Mouse (Mus musculus) urinary bladder, postnatal 4 days (tissue): ENCODE measurements at regions not wholly inside any gene's neighbourhood (a gene's known extent, or its start where the extent isn't known, plus 50 kb on each side); places are given as distances from the start of the nearest gene placed in this dataset.
A peak's percentile ranks its signal among the peaks of the same experiment; 100 is the strongest.

ENCODE experiments used
- DNase-seq, 2 experiments: peaks; one replicate each; pipeline ENCODE4 v3.0.0; 2021 to 2022; ENCODE audit warnings: low spot score in 2 of 2

DNA sequence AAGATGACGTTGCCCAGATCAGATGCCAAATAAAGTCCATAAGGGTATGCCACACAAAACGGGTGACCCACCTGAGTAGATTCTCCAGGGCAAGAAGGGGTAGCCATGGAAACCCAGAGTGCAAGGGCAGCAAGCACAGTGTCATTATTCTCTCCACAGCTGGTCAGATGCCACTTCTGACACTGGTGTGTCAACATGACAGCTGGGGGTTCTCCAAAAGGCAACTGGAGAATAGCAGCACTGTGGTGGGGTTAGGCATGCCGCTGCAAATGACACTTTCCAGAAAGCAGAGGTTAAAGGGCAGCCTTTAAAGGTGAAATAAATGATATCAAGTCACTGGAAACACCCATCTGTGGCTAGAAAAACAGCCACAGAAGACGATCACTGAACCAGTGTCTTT lies 70.8 kb upstream of the Thbs2 start:
- DNase-seq, result no peak

DNA sequence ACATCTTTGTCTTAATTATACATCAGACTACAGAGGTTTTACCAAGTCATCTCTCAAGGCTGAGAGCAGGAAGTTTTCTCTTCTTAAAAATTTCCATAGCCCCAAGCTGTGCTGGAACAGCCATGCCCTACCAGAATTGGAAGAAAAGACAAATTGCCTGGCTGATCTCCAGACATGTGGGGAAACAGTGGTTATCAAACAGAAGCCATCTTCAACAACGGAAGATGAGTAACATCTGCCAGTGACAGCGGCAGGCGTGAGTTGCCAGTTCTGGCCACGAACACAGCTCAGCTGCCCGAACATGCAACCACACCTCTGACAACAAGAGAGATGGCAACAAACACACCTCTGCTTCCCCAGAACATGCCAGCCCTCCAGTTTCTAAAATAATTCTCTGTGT lies 59.1 kb upstream of the Thbs2 start:
- DNase-seq, result no peak

- DNase-seq, result no peak
These were observed 56.6 kb upstream of the Thbs2 start for GRCm38 (mm10) chr17:14750519-14751145.

- DNase-seq, result peak in 1 of 2 experiments; percentile 56
These were observed 55.2 kb upstream of the Thbs2 start for GRCm38 (mm10) chr17:14749281-14749680.

DNA sequence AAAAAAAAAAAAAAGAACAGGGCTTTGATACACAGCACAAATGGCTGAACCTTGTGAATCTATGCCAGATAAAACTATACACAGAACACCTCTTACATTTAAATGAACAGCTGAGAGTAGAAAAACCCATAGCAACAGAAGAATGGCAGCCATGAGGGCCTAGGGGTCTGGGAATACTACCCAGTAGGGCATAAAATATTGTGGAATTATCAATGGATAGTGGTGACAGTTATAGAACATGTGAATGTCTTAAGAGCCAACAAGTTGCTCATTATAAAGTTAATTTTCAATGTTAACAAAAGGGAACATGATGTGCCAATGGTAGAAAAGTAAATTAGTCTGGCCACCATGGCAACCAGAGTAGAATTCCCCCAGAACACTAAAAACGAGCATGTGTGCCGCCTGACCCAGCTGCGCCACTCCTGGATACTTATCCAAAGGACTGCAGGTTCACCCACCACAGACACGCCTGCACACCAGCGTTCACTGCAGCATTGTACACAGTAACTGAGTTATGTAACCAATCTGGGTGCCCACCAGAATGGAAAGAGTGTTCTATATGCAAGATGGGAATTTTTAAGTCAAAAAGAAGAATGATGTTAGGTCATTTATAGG lies 53.3 kb upstream of the Thbs2 start:
- peak in 1 of 2 experiments; percentile 52 for DNase-seq

DNA sequence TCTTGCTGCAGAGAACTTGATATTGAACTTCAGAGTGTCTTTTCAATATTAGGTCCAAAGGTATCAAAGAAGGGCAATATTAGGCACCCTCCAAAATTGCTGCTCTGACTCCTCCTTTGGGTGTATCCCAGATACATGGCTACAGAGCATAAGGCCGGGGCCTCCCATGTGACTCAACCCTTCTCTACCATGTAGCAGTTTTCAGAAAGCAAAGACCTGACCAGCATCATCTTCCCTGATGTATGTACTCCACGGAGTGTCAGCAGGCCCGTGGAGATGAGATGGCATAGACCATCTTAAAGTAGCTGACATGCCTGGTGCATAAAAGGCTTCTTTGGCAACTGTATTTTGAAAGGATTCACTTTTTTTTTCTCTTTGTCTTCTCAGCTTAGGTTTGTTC lies 51.5 kb upstream of the Thbs2 start:
- no peak for DNase-seq

GRCm38 (mm10) chr17:14744010-14744409 lies 50.0 kb upstream of the Thbs2 start:
- no peak for DNase-seq
